Mouse (Mus musculus) embryonic fibroblast, embryonic 13.5 days (primary cell): ENCODE data around the gene L3mbtl2.

Experiments
- CTCF ChIP-seq: IDR thresholded peaks from 2 replicates; pipeline ENCODE4 v1.5.1; 2011; ENCODE audit warnings: mild to moderate bottlenecking, control low read depth, low read length, moderate library complexity, borderline replicate concordance; ENCODE audit not compliant: insufficient read depth
- POLR2A ChIP-seq: IDR thresholded peaks from 2 replicates; pipeline ENCODE4 v1.6.1; 2011; ENCODE audit warnings: low read depth, mild to moderate bottlenecking, control low read depth, low read length, moderate library complexity

DNA sequence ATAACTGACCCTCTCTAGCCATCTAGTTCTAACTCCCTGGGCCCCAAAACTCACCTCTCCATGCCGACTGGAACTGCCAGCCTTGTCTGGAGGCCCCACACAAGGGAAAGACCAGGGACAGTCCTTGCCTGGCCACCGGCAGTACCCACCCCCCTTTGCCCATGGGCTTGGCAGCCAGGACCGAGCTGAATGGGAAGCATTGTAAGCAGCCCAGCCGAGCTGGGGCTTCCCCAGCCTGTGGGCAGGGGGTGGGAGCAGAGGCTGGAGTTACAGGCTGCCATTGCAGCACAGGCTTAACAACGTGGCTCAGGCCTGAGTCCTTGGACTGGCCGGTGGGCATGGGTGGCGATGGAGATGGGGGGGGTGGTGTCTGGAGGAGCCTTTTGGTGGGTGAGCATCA, 33.5 kb downstream of the L3mbtl2 start, which contains the start of gene Chadl:
- TF ChIP-seq CTCF (no peak), POLR2A (no peak)
